Mouse (Mus musculus): ENCODE results near the gene Erg.

DNA sequence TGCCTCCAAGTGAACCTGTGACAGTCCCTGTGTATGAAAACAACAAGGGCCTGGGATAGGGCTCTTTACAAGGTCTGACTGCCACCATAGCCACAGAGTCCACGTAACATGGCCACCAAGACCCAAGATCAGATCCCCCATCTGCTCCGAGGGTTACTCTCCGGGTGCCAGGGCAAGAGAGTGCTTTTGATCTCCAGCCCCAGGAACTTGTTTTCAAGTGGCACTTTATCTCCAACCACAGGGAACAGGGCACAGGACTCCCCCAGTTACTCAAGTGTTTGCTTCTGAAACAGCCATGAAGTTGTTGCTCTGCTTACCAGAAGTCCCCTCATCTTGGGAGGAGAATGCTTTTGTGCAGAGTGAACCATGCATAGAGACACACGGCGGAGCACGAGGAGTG, 237.0 kb downstream of the Erg start:
- no peak for TF ChIP-seq EP300 (IDR thresholded peaks at IDR 0.05; ENCODE audit: low read depth)
- no peak for TF ChIP-seq CTCF (IDR thresholded peaks at IDR 0.05; ENCODE audit: low read depth)

Data from liver, postnatal 0 days (tissue).